Mouse (Mus musculus) CD4-positive naive resting alpha-beta T cell, adult 76 days (primary cell): ENCODE data around the gene D030056L22Rik. TPM values are rescaled to one million over a fixed set of nuclear protein-coding genes. Genes with fewer than 3 reads are reported as not detected.

Experiments used
- total RNA-seq: library from RNA; stranded (reverse); gene quantifications from one replicate; pipeline ENCODE4 v1.2.4, GENCODE M21; 2023

D030056L22Rik gene
- 9.7 TPM for total RNA-seq

DNA sequence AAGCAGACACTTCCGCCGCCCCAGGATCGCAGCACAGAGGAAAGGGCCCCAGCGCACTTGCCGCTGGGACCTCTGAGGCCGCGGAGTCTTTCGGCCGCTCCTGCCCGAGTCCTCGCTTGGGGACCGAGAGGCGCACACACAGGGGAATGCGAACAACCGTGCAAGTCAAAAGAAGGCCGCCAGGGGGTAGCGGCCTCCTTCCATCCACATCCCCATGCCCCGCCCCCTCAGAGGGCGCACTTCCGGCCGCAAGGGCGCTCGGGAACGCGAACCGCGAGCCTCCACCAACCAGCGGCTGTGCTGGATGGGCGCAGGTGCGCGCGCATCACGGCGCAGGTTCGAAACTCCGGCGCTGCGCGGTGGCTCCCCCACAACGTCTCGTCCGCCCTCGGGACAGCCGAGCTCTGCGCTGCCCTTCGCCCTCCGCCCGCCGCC lies at the start of gene D030056L22Rik:
D030056L22Rik (plus strand) TSS at position 328 of the 435 bp plus-strand sequence.

GRCm38 (mm10) chr19:18670608-18671007 lies 42.4 kb upstream of the D030056L22Rik start, which contains the start of gene Carnmt1:
Gene Carnmt1 (plus strand): TSS chr19:18670764.

DNA sequence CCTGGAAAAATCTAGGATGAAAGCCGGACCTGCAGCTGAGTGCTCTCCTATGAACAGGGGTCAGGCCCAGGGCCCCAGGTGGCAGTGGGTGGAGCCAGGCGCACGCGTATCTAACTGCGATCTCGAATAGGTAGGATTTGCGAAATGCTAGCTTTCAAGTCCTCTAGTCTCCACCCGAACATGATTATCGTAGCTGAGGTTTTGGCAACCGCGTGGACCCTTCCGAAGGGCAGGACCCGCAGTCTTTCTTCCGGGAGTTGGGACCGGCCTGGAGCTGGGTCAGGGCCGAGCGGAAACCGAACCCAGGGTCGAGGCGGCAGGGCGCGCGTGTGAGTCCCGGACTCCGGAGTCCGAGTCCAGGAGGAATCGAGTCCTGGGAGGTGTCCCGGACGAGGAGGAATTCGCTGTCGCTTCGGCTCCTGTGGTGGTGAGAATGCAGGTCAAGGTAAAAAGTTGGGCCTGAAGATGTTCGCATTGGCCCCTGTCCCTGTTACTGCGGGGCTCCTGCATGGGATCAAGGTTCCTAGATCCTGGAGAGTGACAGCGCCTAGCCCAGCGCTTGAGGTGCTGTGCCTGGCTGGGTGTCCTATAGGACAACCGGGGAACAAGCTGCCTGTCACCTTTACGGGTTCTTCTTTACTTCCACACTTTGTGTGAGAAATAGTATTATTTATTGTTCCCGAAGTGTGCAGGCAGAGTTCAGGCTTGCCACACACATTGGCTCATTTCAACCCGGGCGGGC lies 36.8 kb downstream of the D030056L22Rik start, which contains the start of gene Trpm6:
Trpm6 (plus strand) TSS at position 386 of the 742 bp plus-strand sequence.

Other genes starting within 250 kb of the D030056L22Rik start
- 87.4 TPM for gene Ostf1, start 81.4 kb upstream of the D030056L22Rik start, total RNA-seq
- gene Nmrk1, start 81.2 kb upstream of the D030056L22Rik start, total RNA-seq = 9.7 TPM
- gene Carnmt1, start 42.4 kb upstream of the D030056L22Rik start, total RNA-seq = 11.8 TPM
- gene Trpm6, start 36.8 kb downstream of the D030056L22Rik start, total RNA-seq = not detected